Mouse (Mus musculus): ENCODE measurements around the gene Nuf2.
"Not testable (repeated sequence)": the region's sequence is repeated elsewhere in the genome, so short reads cannot be mapped to it uniquely, and the experiment has no call there.

The Nuf2 gene

DNA sequence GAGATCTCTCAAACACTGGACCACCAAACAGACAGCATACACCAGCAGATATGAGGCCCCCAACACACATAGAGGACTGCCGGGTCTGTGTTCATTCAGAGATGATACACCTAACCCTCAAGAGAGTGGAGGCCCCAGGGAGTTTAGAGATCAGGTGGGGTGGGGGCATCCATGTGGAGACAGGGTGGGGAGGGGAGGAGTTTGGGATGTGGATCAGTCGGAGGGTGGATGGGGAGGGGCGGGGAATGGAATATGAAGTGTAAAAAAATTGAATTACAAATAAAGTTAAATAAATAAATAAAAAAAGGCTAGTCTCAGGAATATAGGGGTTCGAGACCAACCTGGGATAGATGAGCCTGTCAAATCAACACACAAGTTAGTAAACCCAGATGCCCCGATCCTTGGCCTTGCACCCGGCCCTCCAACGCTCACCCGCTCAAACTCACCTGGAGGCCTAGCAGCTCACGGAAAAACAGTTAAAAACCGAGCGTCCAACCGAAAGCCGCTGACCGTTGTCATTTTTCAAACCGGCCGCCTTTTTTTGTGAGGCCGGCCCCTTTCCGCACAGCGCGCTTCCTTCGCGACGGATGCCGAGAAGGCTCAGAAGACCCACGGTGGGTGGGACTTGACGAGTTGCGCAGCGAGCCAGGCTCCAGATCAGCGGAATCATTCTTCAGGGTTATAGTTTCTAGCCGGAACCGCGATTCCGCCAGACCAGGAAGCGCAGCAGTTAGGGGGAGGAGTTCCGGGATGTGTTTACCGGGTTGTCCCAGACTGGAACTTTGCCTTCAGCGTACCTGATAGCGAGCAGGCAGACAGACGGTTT is at the start of gene Nuf2:
Nuf2 (minus strand) TSS at position 589 of the 826 bp plus-strand sequence.
- peak; percentile 100 for DNase-seq (ENCODE audit: low read depth, low spot score)

DNA sequence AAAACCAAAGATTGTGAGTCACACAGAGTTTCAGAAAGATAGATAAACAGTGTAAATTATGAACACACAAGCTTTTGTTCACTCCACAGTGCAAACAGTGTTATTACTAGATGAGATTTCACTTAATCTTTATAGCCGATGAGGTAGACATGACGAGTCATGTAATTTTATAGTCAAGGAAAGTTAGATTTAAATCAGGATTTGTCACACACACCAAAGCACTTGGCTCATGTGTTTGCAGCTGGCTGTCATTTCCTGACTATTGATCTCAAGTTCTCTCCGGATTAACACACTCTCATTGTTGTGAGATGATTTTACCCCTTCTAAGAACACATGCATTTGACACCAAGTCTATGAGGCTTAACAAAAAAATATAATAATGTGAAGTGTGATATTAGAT is 48.3 kb upstream of the Nuf2 start:
- DNase-seq (ENCODE audit: low read depth, low spot score) = no peak

DNA sequence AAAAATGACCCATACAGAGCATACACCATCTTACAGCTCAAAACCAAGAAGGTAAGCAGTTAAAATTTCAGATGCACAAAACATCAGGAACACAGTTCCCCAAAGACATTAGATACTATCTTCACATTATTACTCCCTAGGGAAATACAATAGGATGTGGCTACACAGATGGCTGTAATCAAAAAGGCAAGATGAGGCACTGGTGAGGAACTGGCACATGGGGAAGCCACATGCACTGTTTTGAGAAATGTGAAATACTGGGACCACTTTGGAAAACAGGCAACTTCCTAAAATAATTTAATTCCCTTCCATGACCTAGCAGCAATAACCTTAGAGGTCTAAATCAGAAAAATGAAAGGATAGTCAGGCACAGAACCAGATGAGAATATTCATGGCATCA is 42.9 kb upstream of the Nuf2 start:
- no peak for DNase-seq (ENCODE audit: low read depth, low spot score)

DNA sequence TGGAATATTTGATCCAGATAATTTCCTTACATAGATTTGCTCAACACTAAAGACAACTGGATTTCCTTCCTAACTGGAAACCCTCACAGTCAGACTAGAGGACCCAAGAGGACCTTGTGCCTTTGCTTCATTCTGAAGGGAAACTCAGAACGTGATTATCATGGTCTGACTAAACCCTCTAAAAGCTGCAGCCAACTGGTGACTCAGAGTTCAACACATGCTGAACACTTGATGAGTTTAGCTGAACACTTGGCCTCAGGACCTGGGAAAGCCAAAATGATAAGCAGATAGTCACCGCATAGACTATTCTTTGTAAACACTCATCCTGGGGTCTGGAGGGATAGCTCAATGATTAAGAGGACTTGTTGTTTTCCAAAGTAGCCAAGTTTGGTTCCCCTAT is 24.4 kb upstream of the Nuf2 start:
- no peak for DNase-seq (ENCODE audit: low read depth, low spot score)

DNA sequence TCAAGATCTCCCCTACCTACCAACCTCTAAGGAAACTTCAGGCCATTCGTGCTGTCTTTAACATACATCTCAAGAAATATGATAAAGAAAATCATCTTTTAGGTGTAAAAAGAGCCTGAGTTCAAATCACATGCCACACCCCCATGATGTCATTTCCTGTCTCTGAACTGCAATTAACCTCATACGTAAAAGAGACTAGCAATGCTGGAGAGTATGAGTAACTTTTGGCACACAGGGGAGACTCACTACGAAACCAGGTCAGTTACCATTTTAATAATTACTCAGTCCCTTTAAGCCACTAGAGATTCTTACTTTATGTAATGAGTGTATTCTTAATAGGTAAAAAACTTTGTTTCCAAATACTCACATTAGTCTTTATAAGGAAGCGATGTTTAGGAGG is 23.8 kb upstream of the Nuf2 start:
- DNase-seq (ENCODE audit: low read depth, low spot score) = no peak

DNA sequence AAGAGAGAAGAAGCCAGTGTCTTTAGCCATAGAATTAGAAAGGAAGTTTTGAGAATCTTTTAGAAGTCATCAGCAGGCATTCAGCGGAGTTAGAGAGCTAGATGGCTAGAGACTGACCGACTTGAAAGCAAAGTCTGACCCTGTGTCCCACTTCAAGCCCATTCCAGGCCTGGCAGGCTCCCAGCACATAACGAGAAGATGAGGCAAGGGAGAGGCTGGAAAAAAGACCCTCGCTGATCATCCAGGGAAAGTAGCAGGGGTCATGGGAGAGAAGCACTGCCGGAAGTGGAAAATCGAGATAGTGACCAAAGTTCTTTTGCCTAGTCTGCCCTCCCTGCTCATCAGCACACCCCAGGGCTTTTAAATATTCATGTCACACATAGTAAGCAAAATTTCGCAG is 22.2 kb upstream of the Nuf2 start:
- no peak for DNase-seq (ENCODE audit: low read depth, low spot score)

DNA sequence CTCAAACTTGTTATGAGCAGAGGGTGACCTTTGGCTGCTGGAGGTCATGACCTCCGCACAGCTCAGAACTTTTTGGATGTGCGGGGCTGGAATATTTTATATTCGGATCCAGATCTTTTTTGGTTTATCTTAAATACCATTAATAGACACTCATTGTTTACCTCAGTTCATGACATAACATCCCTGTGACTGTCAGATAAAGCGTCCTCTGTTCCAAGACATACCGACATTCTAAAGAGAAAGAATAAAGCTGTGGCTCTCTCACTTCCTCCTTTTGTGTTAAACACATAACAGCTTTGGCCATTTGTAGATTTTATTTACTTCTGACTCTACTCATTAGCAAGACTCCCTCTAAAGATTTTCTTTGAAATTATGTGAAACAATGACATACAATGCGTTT is 9.2 kb upstream of the Nuf2 start:
- no peak for DNase-seq (ENCODE audit: low read depth, low spot score)

DNA sequence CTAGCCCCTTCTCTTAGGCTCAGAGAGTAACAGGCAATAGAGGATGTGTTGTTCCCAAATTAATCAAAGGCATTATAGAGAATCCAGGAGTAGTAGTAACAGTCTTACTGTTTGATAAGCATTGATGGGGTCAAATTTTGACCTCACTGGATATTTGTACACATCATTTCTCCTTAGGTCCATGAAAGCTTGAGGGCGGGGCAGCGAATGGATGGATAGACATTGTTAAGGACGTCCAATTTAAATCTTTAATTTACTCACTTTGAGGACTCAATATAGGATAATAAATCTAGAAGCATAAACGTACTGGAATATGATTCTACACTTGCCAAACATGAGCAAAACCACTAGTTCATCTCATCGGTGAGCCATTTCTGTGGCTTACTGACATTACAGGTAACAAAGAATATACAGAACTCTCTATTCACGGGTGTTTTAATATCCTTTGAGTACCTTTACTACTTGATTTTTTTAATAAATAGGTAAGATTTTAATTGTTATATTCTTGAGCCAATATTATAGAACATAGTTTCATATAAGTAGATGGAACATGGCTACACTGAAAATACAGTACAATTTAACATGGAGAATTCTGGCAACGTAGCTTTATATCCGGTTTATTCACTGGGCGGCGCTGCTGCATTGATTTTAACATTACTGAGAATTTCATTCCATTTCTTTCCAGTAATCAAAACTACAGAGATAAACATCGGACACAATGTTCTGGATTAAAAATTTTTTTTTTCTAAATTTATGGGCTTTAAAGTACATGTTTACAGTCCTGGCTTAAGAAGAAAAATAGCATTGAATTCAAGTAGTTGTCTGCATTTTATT is 655 bp upstream of the Nuf2 start:
- peak; percentile 52 for DNase-seq (ENCODE audit: low read depth, low spot score)

DNA sequence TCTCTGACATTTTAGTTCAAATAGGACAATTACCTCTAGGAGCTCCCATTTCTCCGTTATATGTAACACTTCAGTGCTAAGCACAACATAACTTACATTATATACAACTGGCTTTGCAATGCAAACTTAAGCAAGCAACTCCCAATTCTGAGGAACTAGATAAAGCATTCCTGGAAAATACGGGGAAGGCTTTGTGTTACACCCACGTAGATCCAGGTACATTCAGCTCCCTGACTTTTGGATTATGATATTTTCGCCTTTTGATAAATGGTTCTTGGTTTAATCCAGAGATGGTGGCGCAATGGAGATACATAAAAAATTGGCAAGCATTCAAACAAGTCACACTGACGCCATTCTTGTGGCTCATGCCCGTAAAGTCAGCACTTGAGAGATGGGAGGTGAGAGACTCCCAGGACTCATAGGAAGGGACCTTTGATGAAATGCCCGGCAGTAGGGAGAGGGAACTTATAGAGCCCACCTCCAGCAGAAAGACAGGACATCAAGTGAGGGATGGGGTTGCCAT is 1.2 kb downstream of the Nuf2 start:
- DNase-seq (ENCODE audit: low read depth, low spot score) = no peak

DNA sequence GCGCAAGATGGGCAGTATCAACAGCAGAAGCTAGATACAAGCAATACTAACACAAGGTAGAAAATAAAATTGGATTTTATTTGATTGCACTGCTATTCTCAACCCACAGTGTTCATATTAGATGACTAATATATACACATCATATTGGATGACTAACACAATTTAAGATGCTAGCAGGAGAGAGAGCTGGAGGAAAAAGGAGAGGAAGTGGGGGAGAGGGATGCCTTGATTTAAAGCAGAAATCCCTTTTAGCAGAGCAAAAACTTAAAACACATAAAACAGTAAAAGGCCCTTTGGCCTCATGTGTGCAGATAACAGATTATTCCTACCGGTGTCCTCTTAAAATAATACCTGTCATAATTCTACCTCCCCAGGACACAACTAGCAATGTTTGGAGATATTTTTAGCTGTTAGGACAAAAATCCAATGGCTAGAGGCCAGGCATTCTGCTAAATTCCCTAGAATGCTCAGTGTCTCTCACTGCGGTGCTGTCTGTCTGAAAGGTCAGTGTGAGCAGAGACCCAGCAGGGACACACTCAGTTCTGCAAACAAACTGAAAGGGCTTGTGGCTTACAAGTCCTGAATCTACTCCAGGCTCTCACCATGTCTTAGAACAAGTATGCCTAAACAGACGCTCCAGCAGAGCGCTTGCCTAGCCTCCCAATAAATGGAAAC is 5.1 kb downstream of the Nuf2 start:
- DNase-seq (ENCODE audit: low read depth, low spot score) = no peak

DNA sequence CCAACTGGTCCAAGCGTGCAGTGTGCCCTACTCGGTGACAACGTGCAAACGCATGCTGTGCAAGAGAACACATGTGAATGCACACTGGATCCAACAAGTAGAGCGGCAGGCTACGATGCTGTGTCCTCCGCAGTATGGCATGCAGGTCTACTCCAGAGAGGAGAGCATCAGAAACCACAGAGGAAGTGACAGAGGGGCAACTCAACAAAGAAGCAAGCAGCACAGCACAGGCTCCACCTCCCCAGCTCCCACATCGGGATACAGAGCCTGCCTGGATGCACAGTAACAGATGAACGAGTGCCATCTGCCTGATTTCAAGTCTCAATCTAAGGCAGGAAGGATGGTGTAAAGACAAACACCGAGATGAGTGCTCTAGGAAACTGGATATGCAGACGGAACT is 11.9 kb downstream of the Nuf2 start:
- no peak for DNase-seq (ENCODE audit: low read depth, low spot score)

DNA sequence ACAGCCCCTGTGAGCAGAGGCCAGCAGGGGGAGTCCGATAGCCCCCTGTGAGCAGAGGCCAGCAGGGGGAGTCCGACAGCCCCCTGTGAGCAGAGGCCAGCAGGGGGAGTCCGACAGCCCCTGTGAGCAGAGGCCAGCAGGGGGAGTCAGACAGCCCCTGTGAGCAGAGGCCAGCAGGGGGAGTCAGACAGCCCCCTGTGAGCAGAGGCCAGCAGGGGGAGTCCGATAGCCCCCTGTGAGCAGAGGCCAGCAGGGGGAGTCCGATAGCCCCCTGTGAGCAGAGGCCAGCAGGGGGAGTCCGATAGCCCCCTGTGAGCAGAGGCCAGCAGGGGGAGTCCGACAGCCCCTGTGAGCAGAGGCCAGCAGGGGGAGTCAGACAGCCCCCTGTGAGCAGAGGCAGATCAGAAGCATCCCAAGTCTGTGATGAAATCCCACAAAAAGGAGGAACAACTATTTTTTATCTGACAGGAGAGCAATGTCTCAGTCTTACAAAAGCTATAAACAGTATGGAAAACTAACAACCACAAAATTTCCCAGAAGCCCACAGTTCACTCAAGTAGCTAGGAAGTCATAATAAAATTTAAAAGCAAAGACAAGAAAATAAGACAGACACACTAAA is 13.3 kb downstream of the Nuf2 start:
- not testable (repeated sequence) for DNase-seq (ENCODE audit: low read depth, low spot score)

DNA sequence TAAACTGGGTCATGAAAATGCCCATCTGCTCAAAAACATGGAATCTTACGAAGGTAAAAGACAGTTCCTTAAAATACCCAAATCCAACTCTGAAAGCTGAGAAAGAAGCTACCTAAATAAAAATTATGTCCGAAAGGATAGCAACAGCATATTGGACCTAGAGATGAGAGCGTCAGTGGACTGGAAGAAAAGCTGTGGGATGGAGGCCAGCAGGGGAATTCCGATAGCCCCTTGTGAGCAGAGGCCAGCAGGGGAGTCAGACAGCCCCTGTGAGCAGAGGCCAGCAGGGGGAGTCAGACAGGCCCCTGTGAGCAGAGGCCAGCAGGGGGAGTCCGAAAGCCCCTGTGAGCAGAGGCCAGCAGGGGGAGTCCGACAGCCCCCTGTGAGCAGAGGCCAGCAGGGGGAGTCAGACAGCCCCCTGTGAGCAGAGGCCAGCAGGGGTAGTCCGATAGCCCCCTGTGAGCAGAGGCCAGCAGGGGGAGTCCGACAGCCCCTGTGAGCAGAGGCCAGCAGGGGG is 13.8 kb downstream of the Nuf2 start:
- DNase-seq (ENCODE audit: low read depth, low spot score) = peak; percentile 9

DNA sequence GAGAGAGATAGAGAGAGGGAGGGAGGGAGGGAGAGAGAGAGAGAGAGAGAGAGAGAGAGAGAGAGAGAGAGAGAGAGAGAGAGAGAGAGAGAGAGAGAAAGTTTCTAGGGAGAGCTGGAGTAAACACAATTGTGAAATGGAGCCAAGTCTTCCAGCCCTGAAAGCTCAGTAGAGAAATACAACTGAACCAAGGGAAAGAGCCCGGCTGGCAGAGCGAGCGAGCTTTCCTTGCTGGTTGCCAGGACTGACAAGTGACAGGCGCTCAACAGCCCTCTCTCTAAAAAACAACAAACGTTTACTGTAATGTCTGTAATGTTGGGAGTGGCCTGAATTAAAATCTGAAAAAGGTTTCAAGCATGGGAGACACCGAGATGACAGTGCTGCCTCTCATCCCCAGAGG is 24.9 kb downstream of the Nuf2 start:
- no peak for DNase-seq (ENCODE audit: low read depth, low spot score)

DNA sequence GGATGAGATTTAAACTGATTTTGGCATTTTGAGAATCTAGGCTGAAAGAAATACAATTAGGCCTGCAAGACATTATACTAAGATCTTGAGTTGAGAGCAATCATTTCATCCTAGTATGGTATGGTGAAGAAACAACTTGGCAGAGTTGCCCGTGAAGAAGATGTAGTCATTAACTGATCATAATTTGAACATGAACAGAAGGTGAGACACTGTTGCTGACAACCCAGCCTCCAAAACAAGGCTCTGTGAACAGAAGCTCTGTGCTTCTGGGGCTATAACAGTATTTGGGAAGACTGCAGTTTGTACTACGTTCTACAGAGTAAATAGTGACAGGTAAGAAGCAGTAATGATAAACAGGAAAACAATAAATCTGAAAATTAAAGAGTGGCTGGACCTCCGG is 28.4 kb downstream of the Nuf2 start:
- DNase-seq (ENCODE audit: low read depth, low spot score) = no peak

DNA sequence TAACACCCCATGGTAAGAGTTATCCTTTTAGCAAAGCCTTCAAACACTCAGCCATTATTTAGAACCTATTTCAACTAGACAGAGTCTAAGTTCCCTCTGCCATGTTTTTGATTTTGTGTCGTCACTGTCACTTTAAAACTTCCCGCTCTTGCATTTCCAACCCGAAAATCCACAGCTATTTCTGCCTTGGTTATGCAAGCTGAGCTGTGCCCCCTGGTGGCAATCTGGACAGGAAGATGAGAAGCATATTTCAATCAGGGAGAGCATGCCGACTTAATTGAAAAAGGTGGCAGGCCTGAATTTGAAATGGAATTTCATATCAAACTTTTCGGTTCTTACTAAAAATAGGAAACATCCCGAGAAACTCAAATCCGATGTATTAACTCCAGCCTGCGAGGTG is 35.6 kb downstream of the Nuf2 start:
- peak; percentile 47 for DNase-seq (ENCODE audit: low read depth, low spot score)

DNA sequence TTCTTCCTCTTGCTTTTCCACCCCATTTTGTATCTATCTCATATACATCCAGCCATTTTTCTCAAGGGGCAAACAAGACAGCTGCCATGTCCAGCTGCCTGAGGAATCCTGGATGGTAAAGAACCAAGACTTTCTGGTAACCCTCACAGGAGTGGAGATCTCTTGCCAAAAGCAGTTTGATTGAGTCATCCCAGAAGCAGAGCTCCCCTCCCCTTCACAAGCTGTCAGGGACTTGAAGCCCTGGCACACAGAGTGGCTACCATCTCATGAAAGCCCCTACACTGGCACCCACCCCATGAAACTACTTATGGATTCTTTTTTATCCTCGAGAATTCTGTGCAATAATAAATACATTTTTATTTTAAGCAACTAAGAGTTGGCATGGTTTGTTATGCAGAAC is 39.7 kb downstream of the Nuf2 start:
- no peak for DNase-seq (ENCODE audit: low read depth, low spot score)

DNA sequence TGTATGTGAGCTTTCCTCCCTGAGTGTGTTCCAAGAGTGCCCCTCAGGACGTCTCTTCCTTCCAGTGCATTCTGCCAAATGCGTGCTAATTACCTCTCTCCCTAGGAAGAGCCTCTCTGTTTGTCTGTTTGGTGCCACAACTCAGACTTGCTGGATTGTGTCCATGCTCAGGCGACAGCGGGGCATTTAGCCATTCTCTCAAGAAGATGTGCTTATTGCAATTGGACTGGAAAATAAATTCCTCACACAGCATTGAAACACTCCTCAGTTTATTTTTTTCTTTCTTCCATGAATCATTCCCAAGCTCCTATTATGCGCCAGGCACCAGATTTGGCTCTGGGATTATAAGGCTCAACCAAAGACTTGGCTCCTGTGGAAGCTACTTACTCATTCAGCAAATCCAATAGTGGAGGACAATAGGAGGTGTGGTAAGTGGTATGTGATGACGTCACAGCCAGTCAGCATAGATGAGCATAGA is 45.8 kb downstream of the Nuf2 start:
- DNase-seq (ENCODE audit: low read depth, low spot score) = no peak

DNA sequence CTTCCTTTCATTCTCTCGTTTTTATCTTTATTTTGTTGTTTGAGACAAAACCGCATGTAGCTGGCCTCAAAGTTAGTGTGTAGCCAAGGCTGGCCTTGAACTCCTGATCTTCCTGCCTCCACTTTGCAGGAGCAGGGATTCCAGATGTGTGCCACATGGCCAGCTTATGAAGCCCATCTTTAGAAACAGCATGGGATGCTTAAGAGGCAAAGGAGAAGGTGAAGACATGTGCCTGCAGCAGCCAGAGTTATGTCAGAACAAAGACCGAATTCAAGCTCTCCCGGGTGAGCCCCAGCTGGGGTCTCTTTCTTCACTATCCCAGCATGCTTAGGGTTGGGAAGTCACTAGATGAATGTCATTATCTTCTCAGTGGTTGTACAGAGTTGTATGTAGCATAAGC is 46.7 kb downstream of the Nuf2 start:
- DNase-seq (ENCODE audit: low read depth, low spot score) = peak; percentile 6

DNA sequence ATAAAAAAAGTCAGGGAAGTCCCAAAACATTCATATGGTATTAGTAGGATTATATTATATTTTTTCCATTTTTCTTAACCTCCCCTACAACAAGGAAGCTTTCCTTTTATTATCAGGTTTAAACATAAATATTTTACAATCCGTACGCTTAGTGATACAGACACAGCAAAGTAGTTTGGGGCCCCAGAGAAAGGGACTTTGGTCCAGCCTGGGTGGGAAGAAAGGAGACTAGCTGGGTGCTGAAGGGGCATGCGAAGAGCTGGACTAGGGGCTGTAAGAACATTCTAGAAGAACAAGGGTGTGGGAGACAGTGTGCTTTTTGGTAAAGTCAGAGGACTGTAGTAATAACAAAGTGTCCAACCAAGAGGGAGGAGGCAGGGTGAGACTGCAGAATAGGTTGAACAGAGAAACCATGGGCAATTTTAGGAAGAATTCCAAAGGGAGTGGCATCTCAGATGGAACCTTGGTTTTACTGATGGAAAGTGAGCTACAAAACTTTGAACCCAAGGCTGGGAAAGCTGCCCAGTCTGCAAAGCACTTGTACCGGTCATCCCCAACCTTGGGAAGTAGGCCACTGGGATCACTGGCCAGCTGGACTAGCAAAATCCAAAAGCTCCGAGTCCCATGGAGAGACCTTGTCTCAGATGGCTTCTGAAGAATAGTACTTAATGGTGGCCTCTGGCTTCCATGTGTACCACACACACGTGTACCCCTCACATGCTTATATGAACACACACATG is 48.5 kb downstream of the Nuf2 start:
- no peak for DNase-seq (ENCODE audit: low read depth, low spot score)

DNA sequence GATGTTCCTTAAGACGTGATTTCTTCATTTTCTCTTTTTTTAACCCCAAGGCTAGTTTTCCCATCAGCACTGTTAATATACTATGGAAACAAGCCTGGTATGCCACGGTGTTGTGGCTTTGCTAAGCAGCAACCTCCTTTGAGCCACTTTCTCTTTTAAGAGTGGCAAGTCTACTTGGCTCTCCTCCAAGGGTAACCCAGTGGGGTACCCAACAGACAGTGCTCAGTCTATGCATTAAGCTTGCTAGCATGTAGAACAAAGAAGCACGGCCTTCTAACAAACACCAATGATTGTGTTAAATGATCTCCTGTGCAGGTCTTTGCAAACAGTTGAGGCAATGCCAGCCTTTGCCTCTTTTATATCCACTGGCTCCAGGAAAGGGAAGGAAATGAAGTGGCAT is 60.1 kb downstream of the Nuf2 start:
- DNase-seq (ENCODE audit: low read depth, low spot score) = no peak

Data from mesoderm, embryonic 11.5 days (tissue).